Mouse (Mus musculus): ENCODE data around the gene Arfrp1. TPM values are rescaled to one million over a fixed set of nuclear protein-coding genes. Genes with fewer than 3 reads are reported as not detected.

Gene Arfrp1
- polyA plus RNA-seq, 1 experiment from 2014 or later, result 49.7 TPM

DNA sequence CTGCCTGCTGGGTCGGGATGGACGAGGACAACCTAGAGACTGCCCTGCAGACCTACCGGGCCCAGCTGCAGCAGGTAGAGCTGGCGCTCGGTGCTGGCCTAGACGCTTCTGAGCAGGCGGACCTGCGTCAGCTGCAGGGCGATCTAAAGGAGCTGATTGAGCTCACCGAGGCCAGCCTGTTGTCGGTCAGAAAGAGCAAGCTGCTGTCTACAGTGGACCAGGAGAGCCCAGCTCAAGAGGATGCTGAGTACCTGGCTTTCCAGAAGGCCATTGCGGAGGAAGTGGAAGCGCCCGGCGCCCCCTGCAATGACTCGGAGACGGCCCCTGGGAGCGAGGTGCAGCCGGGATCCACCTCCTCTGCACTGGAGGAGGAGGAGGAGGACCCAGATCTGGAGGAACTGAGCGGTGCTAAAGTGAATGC lies 461 bp upstream of the Arfrp1 start:
- peak overlapping the region; percentile 90 for H3K4me2 ChIP-seq (ENCODE audit: low read depth, low read length)
- peak overlapping the region; percentile 90 for H3K4me3 ChIP-seq (ENCODE audit: low read depth, low read length)
- peak overlapping the region; percentile 84 for H3K9ac ChIP-seq (replicated peaks; ENCODE audit: low read length)
- H3K27me3 ChIP-seq (ENCODE audit: control insufficient read depth, insufficient read depth, low read length), result no peaks in the 10 kb centered on the region
- ATAC-seq (replicated peaks; ENCODE audit: insufficient number of reproducible peaks, low FRiP score, low TSS enrichment, low read depth) (peak; percentile 55), DNase-seq (ENCODE audit: low spot score) (peak; percentile 23)
- peak overlapping the region; percentile 74 for H3K27ac ChIP-seq (replicated peaks; ENCODE audit: low read depth, low read length)
- H3K9me3 ChIP-seq (replicated peaks; ENCODE audit: control insufficient read depth, low read length), result no peaks in the 10 kb centered on the region
- H3K36me3 ChIP-seq (replicated peaks; ENCODE audit: control insufficient read depth, insufficient read depth, low read depth, low read length), result peaks cover 6% of the 10 kb centered on the region
- no peaks in the 10 kb centered on the region for H3K4me1 ChIP-seq (ENCODE audit: control insufficient read depth, insufficient read depth, low read length)
- under 1% methylated on average over 20 of the region's 20 CpGs for WGBS

DNA sequence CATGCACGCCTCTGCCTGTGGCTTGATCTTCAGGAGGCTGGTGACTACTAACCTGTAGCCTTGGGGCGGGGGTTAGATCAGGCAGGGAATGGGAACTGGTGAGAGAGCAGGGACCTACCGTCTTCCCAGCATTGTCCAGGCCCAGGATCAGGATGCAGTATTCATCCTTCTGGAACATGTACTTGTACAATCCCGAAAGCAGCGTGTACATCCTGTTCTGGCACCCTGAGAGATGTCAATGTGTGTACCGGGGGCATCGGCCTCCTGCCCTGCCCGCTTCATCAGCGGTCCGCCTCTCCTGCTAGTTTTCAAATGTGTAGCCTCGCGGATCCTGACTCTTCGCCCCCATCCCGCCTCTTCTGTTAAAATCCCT lies 731 bp downstream of the Arfrp1 start:
- WGBS, result 10% methylated on average over 14 of the region's 14 CpGs

DNA sequence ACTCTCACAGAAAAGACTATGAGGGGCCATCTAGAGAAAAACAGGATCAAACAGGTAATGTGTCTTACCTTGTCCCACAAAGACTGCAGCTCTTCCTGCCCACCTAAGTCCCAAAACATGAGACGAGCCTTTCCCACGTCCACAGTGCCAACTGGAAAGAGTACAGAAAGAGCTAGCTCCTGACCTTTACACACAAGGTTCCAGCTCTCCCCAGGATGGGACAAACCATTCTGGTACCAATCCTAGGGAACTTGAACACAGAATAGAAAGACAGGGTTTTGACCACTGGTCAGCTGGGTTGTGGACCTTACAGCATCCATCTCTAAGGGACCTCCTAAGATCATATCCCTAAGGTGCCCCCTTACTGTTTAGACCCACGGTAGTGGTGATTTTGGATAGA lies 1.3 kb downstream of the Arfrp1 start:
- WGBS, result 79% methylated on average over 3 of the region's 3 CpGs
- H3K27ac ChIP-seq (replicated peaks; ENCODE audit: low read depth, low read length), result no peak overlapping the region
- H3K9me3 ChIP-seq (replicated peaks; ENCODE audit: control insufficient read depth, low read length), result no peaks in the 10 kb centered on the region
- H3K4me3 ChIP-seq (ENCODE audit: low read depth, low read length), result peak overlapping the region; percentile 90
- peak overlapping the region; percentile 90 for H3K4me2 ChIP-seq (ENCODE audit: low read depth, low read length)
- DNase-seq (ENCODE audit: low spot score), result no peak
- no peak for ATAC-seq (replicated peaks; ENCODE audit: insufficient number of reproducible peaks, low FRiP score, low TSS enrichment, low read depth)
- H3K36me3 ChIP-seq (replicated peaks; ENCODE audit: control insufficient read depth, insufficient read depth, low read depth, low read length), result no peaks in the 10 kb centered on the region; the same call in 1 of the 2 replicates
- H3K27me3 ChIP-seq (ENCODE audit: control insufficient read depth, insufficient read depth, low read length), result no peaks in the 10 kb centered on the region
- peak overlapping the region; percentile 84 for H3K9ac ChIP-seq (replicated peaks; ENCODE audit: low read length)
- no peaks in the 10 kb centered on the region for H3K4me1 ChIP-seq (ENCODE audit: control insufficient read depth, insufficient read depth, low read length)

More for the DNA sequence above, 731 bp downstream of the Arfrp1 start:
- H3K27ac ChIP-seq (replicated peaks; ENCODE audit: low read depth, low read length), result peak overlapping the region; percentile 74; the same call in 1 of the 2 replicates
- no peaks in the 10 kb centered on the region for H3K4me1 ChIP-seq (ENCODE audit: control insufficient read depth, insufficient read depth, low read length)
- peak overlapping the region; percentile 90 for H3K4me3 ChIP-seq (ENCODE audit: low read depth, low read length)
- no peaks in the 10 kb centered on the region; the same call in 1 of the 2 replicates for H3K36me3 ChIP-seq (replicated peaks; ENCODE audit: control insufficient read depth, insufficient read depth, low read depth, low read length)
- no peaks in the 10 kb centered on the region for H3K9me3 ChIP-seq (replicated peaks; ENCODE audit: control insufficient read depth, low read length)
- H3K27me3 ChIP-seq (ENCODE audit: control insufficient read depth, insufficient read depth, low read length), result no peaks in the 10 kb centered on the region
- peak overlapping the region; percentile 84 for H3K9ac ChIP-seq (replicated peaks; ENCODE audit: low read length)
- DNase-seq (ENCODE audit: low spot score), result no peak
- no peak for ATAC-seq (replicated peaks; ENCODE audit: insufficient number of reproducible peaks, low FRiP score, low TSS enrichment, low read depth)
- peak overlapping the region; percentile 90 for H3K4me2 ChIP-seq (ENCODE audit: low read depth, low read length)

DNA sequence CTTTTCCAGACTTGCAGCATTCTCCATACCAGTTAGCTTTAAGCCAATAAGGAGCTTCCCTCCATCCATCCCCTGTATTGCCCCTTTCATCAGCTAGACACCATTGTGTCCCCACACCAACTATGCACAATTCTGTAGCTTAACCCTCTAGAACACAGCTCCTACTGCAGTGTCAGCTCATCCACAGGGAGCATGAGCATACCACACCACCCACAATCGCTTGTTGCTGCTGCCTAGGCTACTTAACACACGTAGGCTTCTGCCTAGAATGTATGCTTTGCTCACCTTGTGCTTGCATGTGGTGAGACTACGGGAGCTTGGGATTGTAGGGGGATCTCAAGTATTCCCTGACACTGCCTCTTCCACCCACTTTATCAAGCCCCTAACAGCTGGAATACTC lies 8.4 kb downstream of the Arfrp1 start:
- no peak for ATAC-seq (replicated peaks; ENCODE audit: insufficient number of reproducible peaks, low FRiP score, low TSS enrichment, low read depth)
- Histone ChIP-seq H3K4me1 (ENCODE audit: control insufficient read depth, insufficient read depth, low read length) (no peaks in the 10 kb centered on the region), H3K9me3 (replicated peaks; ENCODE audit: control insufficient read depth, low read length) (no peaks in the 10 kb centered on the region), H3K4me2 (ENCODE audit: low read depth, low read length) (no peak overlapping the region), H3K9ac (replicated peaks; ENCODE audit: low read length) (no peak overlapping the region), H3K27me3 (ENCODE audit: control insufficient read depth, insufficient read depth, low read length) (no peaks in the 10 kb centered on the region), H3K36me3 (replicated peaks; ENCODE audit: control insufficient read depth, insufficient read depth, low read depth, low read length) (peaks cover 6% of the 10 kb centered on the region), H3K4me3 (ENCODE audit: low read depth, low read length) (no peak overlapping the region), H3K27ac (replicated peaks; ENCODE audit: low read depth, low read length) (no peak overlapping the region)
- WGBS, result 84% methylated on average over 3 of the region's 3 CpGs
- no peak for DNase-seq (ENCODE audit: low spot score)

DNA sequence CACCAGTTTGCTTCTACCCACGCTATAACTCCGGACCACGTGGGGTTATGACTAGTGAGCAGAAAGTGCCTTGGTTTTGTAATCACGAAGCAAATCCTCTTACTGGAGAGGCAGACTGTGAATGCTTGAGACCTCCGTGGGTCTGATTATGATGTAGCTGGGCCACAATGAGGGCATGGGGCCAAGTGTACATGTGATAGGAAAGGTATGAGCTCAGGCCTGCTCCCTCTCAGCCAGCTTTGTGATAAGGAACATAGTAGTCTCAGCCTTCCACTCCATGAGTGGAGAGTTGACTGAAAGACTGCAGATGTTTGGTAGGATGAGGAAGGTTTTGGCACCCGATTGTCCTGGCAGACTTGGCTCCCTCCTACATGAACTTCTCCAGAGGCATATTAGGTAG lies 22.4 kb downstream of the Arfrp1 start:
- no peaks in the 10 kb centered on the region for H3K9me3 ChIP-seq (replicated peaks; ENCODE audit: control insufficient read depth, low read length)
- no peak overlapping the region for H3K4me2 ChIP-seq (ENCODE audit: low read depth, low read length)
- ATAC-seq (replicated peaks; ENCODE audit: insufficient number of reproducible peaks, low FRiP score, low TSS enrichment, low read depth) (no peak), DNase-seq (ENCODE audit: low spot score) (no peak)
- no peak overlapping the region for H3K27ac ChIP-seq (replicated peaks; ENCODE audit: low read depth, low read length)
- WGBS, result 91% methylated on average over 6 of the region's 6 CpGs
- no peaks in the 10 kb centered on the region for H3K4me1 ChIP-seq (ENCODE audit: control insufficient read depth, insufficient read depth, low read length)
- no peaks in the 10 kb centered on the region for H3K27me3 ChIP-seq (ENCODE audit: control insufficient read depth, insufficient read depth, low read length)
- peaks cover 3% of the 10 kb centered on the region for H3K36me3 ChIP-seq (replicated peaks; ENCODE audit: control insufficient read depth, insufficient read depth, low read depth, low read length)
- H3K9ac ChIP-seq (replicated peaks; ENCODE audit: low read length), result no peak overlapping the region
- no peak overlapping the region for H3K4me3 ChIP-seq (ENCODE audit: low read depth, low read length)

DNA sequence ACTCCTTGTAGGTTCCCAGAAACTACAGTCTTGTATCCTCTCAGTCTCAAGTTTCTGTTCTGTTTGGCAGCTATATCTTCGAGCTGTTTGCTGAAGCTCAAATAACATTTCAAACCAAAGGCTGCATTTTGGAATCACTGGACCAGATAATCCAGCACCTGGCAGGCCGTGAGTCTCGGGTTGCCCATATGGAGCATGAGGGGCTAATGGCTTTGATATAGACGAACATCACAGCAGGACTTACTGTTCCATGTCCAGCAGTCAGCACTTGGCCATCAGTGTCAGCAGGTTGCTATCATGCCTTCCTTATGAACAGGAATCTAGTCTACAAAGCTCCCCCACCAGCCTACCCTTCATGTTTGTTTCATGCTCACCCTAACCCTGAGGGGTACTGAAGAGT lies 24.8 kb downstream of the Arfrp1 start:
- ATAC-seq (replicated peaks; ENCODE audit: insufficient number of reproducible peaks, low FRiP score, low TSS enrichment, low read depth) (no peak), DNase-seq (ENCODE audit: low spot score) (no peak)
- Histone ChIP-seq H3K9ac (replicated peaks; ENCODE audit: low read length) (no peak overlapping the region; the same call in 1 of the 2 replicates), H3K4me3 (ENCODE audit: low read depth, low read length) (no peak overlapping the region), H3K27me3 (ENCODE audit: control insufficient read depth, insufficient read depth, low read length) (no peaks in the 10 kb centered on the region), H3K9me3 (replicated peaks; ENCODE audit: control insufficient read depth, low read length) (no peaks in the 10 kb centered on the region), H3K36me3 (replicated peaks; ENCODE audit: control insufficient read depth, insufficient read depth, low read depth, low read length) (no peaks in the 10 kb centered on the region; the same call in 1 of the 2 replicates), H3K27ac (replicated peaks; ENCODE audit: low read depth, low read length) (no peak overlapping the region), H3K4me2 (ENCODE audit: low read depth, low read length) (no peak overlapping the region), H3K4me1 (ENCODE audit: control insufficient read depth, insufficient read depth, low read length) (no peaks in the 10 kb centered on the region)
- WGBS, result 89% methylated on average over 4 of the region's 4 CpGs

DNA sequence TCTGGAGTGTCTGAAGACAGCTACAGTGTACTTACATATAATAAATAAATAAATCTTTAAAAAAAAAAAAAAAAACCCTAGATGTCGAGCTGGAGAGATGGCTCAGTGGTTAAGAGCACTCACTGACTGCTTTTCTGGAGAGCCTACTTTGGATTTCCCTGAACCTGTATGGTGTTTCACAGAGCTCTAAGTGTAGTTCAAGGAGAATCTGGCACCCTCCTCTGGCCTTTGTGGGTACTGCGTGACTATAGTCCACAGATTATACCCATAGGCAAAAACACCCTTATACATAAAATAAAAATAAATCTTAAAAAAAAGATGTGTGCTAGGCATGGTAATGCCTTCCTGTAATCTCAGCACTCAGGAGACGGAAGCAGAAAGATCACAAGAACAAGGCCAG lies 31.2 kb downstream of the Arfrp1 start:
- ATAC-seq (replicated peaks; ENCODE audit: insufficient number of reproducible peaks, low FRiP score, low TSS enrichment, low read depth), result 0 out of 2 replicates have a peak, but pooled peaks have one; percentile 65
- H3K27ac ChIP-seq (replicated peaks; ENCODE audit: low read depth, low read length), result no peak overlapping the region
- H3K4me2 ChIP-seq (ENCODE audit: low read depth, low read length), result no peak overlapping the region
- WGBS, result 58% methylated on average over 3 of the region's 3 CpGs
- H3K36me3 ChIP-seq (replicated peaks; ENCODE audit: control insufficient read depth, insufficient read depth, low read depth, low read length), result no peaks in the 10 kb centered on the region; the same call in none of the 2 replicates
- H3K4me3 ChIP-seq (ENCODE audit: low read depth, low read length), result no peak overlapping the region
- H3K27me3 ChIP-seq (ENCODE audit: control insufficient read depth, insufficient read depth, low read length), result no peaks in the 10 kb centered on the region
- H3K4me1 ChIP-seq (ENCODE audit: control insufficient read depth, insufficient read depth, low read length), result no peaks in the 10 kb centered on the region
- DNase-seq (ENCODE audit: low spot score), result peak; percentile 79
- no peaks in the 10 kb centered on the region for H3K9me3 ChIP-seq (replicated peaks; ENCODE audit: control insufficient read depth, low read length)
- no peak overlapping the region for H3K9ac ChIP-seq (replicated peaks; ENCODE audit: low read length)

DNA sequence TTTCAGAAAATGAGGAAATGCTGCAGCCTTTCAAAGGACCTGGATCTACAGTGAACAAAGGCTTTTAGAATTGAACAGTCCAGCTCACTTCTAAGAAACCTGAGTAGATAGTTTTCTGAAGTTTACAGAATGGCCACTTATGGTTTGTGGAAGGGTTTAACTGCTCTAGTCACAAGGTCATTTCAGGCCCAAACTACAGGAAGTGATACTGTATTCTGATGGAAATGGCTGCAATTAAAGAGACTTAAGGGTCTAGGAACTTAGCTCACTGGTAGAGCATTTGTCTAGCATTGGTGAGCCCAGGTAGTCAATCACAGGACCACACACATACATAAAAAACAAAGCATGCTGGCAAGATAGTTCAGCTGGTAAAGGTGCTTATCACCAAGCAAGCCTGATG lies 32.7 kb downstream of the Arfrp1 start:
- DNase-seq (ENCODE audit: low spot score) (no peak), ATAC-seq (replicated peaks; ENCODE audit: insufficient number of reproducible peaks, low FRiP score, low TSS enrichment, low read depth) (no peak)
- Histone ChIP-seq H3K4me2 (ENCODE audit: low read depth, low read length) (no peak overlapping the region), H3K27ac (replicated peaks; ENCODE audit: low read depth, low read length) (no peak overlapping the region), H3K4me3 (ENCODE audit: low read depth, low read length) (no peak overlapping the region), H3K27me3 (ENCODE audit: control insufficient read depth, insufficient read depth, low read length) (no peaks in the 10 kb centered on the region), H3K9ac (replicated peaks; ENCODE audit: low read length) (no peak overlapping the region), H3K36me3 (replicated peaks; ENCODE audit: control insufficient read depth, insufficient read depth, low read depth, low read length) (no peaks in the 10 kb centered on the region; the same call in none of the 2 replicates), H3K9me3 (replicated peaks; ENCODE audit: control insufficient read depth, low read length) (no peaks in the 10 kb centered on the region), H3K4me1 (ENCODE audit: control insufficient read depth, insufficient read depth, low read length) (no peaks in the 10 kb centered on the region)
